Mouse (Mus musculus) spleen, postnatal 36 days (tissue): ENCODE measurements around the gene Tfe3.

Experiments
- DNase-seq, 2 experiments: peaks; one replicate each; pipeline ENCODE4 v3.0.0; 2022; ENCODE audit warnings: low spot score in 2 of 2, mixed read lengths in 1 of 2

Tfe3 gene

DNA sequence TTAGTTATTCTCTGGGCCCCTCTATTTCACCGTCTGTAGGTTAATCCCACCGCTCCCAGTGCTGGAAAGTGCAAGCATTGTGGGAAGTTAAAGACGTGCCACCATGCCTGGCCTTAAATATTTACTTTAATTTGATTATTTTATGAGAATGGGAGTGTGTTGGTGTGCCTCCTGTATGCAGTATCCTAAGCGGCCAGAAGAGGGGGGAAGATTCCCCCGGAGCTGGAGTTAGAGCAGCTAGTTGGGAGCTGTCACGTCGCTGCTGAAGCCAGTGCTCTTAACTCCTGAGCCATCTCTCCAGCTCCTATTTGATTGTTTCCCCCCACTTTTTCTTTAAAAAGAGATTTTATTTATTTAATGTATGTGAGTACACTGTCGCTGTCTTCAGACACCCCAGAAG, 52.7 kb downstream of the Tfe3 start:
- DNase-seq, result peak in 1 of 2 experiments; percentile 33

DNA sequence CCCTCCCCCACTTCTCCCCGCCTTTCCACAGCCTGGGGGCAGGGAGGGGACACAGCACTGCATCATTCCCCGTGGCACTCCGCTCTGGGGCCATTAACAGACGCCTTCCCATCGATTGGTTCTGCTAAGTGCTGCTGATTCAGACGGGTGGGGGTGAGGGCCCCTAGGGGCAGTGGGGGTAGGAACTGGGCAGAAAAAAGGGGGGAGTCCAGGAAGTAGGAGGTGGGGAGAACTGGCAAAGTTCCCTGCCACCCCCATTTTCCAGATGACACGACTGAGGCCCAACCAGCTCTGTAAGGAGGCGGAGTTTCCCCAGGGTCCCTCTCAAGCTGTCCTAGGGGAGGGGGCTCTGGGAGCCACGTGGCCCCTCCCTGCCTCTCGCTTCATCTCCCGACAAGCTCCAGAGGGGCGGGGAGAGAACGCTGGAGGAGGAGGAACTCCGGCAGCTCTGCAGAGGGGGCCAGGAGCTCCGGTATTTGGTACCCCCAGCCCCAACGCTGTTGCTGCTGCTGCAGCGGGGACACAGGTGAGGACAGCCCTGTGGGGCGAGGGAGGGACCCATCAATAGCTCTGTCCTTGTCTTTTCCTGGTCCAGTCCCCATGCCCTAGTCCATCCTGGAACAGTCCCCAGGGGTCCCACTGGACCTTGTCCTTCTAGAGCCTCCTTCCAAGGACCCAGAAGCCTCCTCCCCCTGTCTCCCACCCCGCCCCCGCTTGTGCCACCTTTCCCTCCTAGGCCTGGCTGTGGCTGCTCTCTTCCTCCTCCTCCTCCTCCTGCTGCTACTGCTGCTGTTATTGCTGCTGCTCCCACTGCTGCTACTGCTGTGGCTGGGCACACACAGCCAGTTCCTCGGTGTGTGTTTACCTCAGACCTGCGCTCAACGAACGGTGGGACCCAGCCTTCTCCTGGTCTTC, 59.8 kb downstream of the Tfe3 start, which contains the start of gene Kcnd1:
TSS of gene Kcnd1 (plus strand) at position 425 of the 915 bp plus-strand sequence.
- DNase-seq, result no peak
